Mouse (Mus musculus) adrenal gland (tissue): Measurements from ENCODE around the gene Tbc1d24.
"Not testable (repeated sequence)": the region's sequence is repeated elsewhere in the genome, so short reads cannot be mapped to it uniquely, and the experiment has no call there.

Experiments used
- intact Hi-C: fragments of 180-260 bp; cut with DNase I; formaldehyde crosslinking; loops from one replicate; pipeline ENCODE4 v1.15.1; 2025

Gene Tbc1d24

GRCm38 (mm10) chr17:24156394-24156793, 49.0 kb downstream of the Tbc1d24 start:
- intact Hi-C loops, result loop anchor here (5.0 kb wide), 1 partner anchor 236 kb away; no protein-coding TSS in a partner anchor

GRCm38 (mm10) chr17:24155742-24156141, 49.6 kb downstream of the Tbc1d24 start:
- intact Hi-C loops, result loop anchor here (5.0 kb wide), 1 partner anchor 237 kb away; no protein-coding TSS in a partner anchor

GRCm38 (mm10) chr17:24154463-24154862, 50.9 kb downstream of the Tbc1d24 start:
- intact Hi-C loops, result no loop called here

- intact Hi-C loops, result no loop called here
Measured at GRCm38 (mm10) chr17:24151890-24152563, 53.3 kb downstream of the Tbc1d24 start.

- intact Hi-C loops, result no loop called here
Measured at GRCm38 (mm10) chr17:24151382-24151781, 54.0 kb downstream of the Tbc1d24 start.

GRCm38 (mm10) chr17:24150824-24151223, 54.5 kb downstream of the Tbc1d24 start, which contains the start of gene Pdpk1:
Gene Pdpk1, minus strand, starts transcription at chr17:24150924.
- intact Hi-C loops, result no loop called here

- intact Hi-C loops, result no loop called here
Measured at GRCm38 (mm10) chr17:24149421-24149820, 55.9 kb downstream of the Tbc1d24 start.

- intact Hi-C loops, result no loop called here
Measured at GRCm38 (mm10) chr17:24142897-24143296, 62.5 kb downstream of the Tbc1d24 start.

GRCm38 (mm10) chr17:24141425-24141920, 63.9 kb downstream of the Tbc1d24 start:
- intact Hi-C loops, result loop anchor here (2.0 kb wide), 1 partner anchor 69 kb away; the partner anchor contains the start of gene Kctd5

- intact Hi-C loops, result loop anchor here (2.0 kb wide), 1 partner anchor 68 kb away; the partner anchor contains the start of gene Kctd5
Measured at GRCm38 (mm10) chr17:24140845-24141424, 64.4 kb downstream of the Tbc1d24 start.

- intact Hi-C loops, result loop anchor here (2.0 kb wide), 1 partner anchor 67 kb away; the partner anchor contains the start of gene Kctd5
Measured at GRCm38 (mm10) chr17:24139968-24140367, 65.4 kb downstream of the Tbc1d24 start.

- intact Hi-C loops, result no loop called here
Measured at GRCm38 (mm10) chr17:24139256-24139655, 66.1 kb downstream of the Tbc1d24 start.

- intact Hi-C loops, result no loop called here
Measured at GRCm38 (mm10) chr17:24137226-24137880, 68.0 kb downstream of the Tbc1d24 start.

GRCm38 (mm10) chr17:24134062-24134461, 71.3 kb downstream of the Tbc1d24 start:
- intact Hi-C loops, result no loop called here

- intact Hi-C loops, result not testable (repeated sequence)
Measured at GRCm38 (mm10) chr17:24132919-24133318, 72.4 kb downstream of the Tbc1d24 start.

- intact Hi-C loops, result no loop called here
Measured at GRCm38 (mm10) chr17:24131570-24131969, 73.8 kb downstream of the Tbc1d24 start.

GRCm38 (mm10) chr17:24129246-24129645, 76.1 kb downstream of the Tbc1d24 start:
- intact Hi-C loops, result not testable (repeated sequence)

- intact Hi-C loops, result no loop called here
Measured at GRCm38 (mm10) chr17:24127592-24127991, 77.8 kb downstream of the Tbc1d24 start.

GRCm38 (mm10) chr17:24126801-24127200, 78.6 kb downstream of the Tbc1d24 start:
- intact Hi-C loops, result no loop called here
